Comparison of ENCODE assay signal across 8 mouse cellular contexts in genomic region chr11:61578541-61578982, GRCm38 (mm10). TPM values are rescaled to one million over a fixed set of nuclear protein-coding genes. Genes with fewer than 3 reads are reported as not detected.
DNase-seq lines count a peak whose midpoint lies in the region; ATAC-seq and TF ChIP-seq lines count a peak whose summit lies in the region.

No protein-coding gene starts in this region.

- H3K9me3 ChIP-seq in heart, postnatal 0 days (replicated peaks; ENCODE audit: control insufficient read depth, low read length) = no peaks in the 10 kb centered on the region
- no peaks in the 10 kb centered on the region for H3K9me3 ChIP-seq in lung, embryonic 15.5 days

- DNase-seq in kidney, adult 18-20 months = peak; percentile 55
- DNase-seq in kidney, adult 11 months = no peak
- peak; percentile 55 for DNase-seq in R1 (ENCODE audit: low read depth, low spot score)
- no peak for DNase-seq in heart, postnatal 0 days (ENCODE audit: low spot score)
- DNase-seq in left cerebral cortex, postnatal 36 days (ENCODE audit: low spot score in 2 of 2) = no peak
- no peak for DNase-seq in left cerebral cortex, adult 18-20 months (ENCODE audit: low spot score in 2 of 2)
- DNase-seq in spleen, postnatal 36 days (ENCODE audit: low spot score in 2 of 2) = no peak

- no peaks in the 10 kb centered on the region for H3K36me3 ChIP-seq in heart, postnatal 0 days (replicated peaks; ENCODE audit: control insufficient read depth, insufficient read depth, low read length)
- no peaks in the 10 kb centered on the region; the same call in 1 of the 2 replicates for H3K36me3 ChIP-seq in lung, embryonic 15.5 days

- no peak for TF ChIP-seq EP300 in heart, postnatal 0 days (IDR thresholded peaks at IDR 0.05; ENCODE audit: low read depth)

- H3K9ac ChIP-seq in heart, postnatal 0 days (replicated peaks; ENCODE audit: low read depth, low read length) = peak overlapping the region; percentile 91
- peak overlapping the region; percentile 93 for H3K9ac ChIP-seq in lung, embryonic 15.5 days

- H3K4me2 ChIP-seq in heart, postnatal 0 days (ENCODE audit: low read depth, low read length) = peak overlapping the region; percentile 99
- H3K4me2 ChIP-seq in lung, embryonic 15.5 days = peak overlapping the region; percentile 93

- H3K27ac ChIP-seq in heart, postnatal 0 days (ENCODE audit: low read depth) = peak overlapping the region; percentile 95
- peak overlapping the region; percentile 92 for H3K27ac ChIP-seq in lung, embryonic 15.5 days

- 3% methylated on average over 17 of the region's 17 CpGs for WGBS in heart, postnatal 0 days
- WGBS in lung, embryonic 15.5 days = 1% methylated on average over 17 of the region's 17 CpGs

- intact Hi-C loops in left cerebral cortex, postnatal 36 days (cut with DNase I) = loop anchor here (2.0 to 5.0 kb wide), 3 partner anchors 38 to 71 kb away; partner anchors contain the start of gene B9d1

- TF ChIP-seq CTCF in heart, postnatal 0 days (IDR thresholded peaks at IDR 0.05; ENCODE audit: low read depth) = no peak

- peak overlapping the region; percentile 80 for H3K4me3 ChIP-seq in heart, postnatal 0 days (ENCODE audit: low read depth, low read length)
- peak overlapping the region; percentile 96 for H3K4me3 ChIP-seq in lung, embryonic 15.5 days

- ATAC-seq in heart, postnatal 0 days (ENCODE audit: insufficient read depth, low read depth) = no peak
- peak; percentile 33 for ATAC-seq in lung, embryonic 15.5 days (ENCODE audit: borderline replicate concordance, extremely low read depth, low FRiP score, low TSS enrichment)

- no peaks in the 10 kb centered on the region for H3K27me3 ChIP-seq in heart, postnatal 0 days (ENCODE audit: control insufficient read depth, insufficient read depth, low read length)
- no peaks in the 10 kb centered on the region for H3K27me3 ChIP-seq in lung, embryonic 15.5 days

- H3K4me1 ChIP-seq in heart, postnatal 0 days (ENCODE audit: control insufficient read depth, insufficient read depth) = peaks cover 13% of the 10 kb centered on the region
- H3K4me1 ChIP-seq in lung, embryonic 15.5 days = peaks cover 20% of the 10 kb centered on the region

RNA-seq across cellular contexts. Expression of gene Epn2, which starts 0.9 kb away (rescaled TPM):
- 21.3 and 43.9 TPM in 2 replicates for total RNA-seq in heart, postnatal 0 days (2014; rRNA removed; ENCODE audit: low replicate concordance)
- polyA plus RNA-seq in heart, postnatal 0 days (2015; fragmentation: Nextera tagmentation; extraction: Ambion mirVana) = 16.3 and 19.3 TPM in 2 replicates
- 25.2 and 26.1 TPM in 2 replicates for polyA plus RNA-seq in lung, embryonic 15.5 days (2015; fragmentation: Nextera tagmentation; extraction: Ambion mirVana)
- total RNA-seq in left cerebral cortex, postnatal 36 days (2021) = 100 to 1,000 TPM; 111 to 126 TPM
- 100 to 1,000 TPM; 116 to 128 TPM for total RNA-seq in left cerebral cortex, adult 18-20 months (2021)

Comparison
In these comparisons a context has a peak if more than half of its experiments do, and no peak if none do; other contexts are left out.
1. DNase-seq: peak in kidney, adult 18-20 months (single experiment) and R1 (single experiment); none in kidney, adult 11 months (single experiment), heart, postnatal 0 days (single experiment), left cerebral cortex, postnatal 36 days (0 of 2), left cerebral cortex, adult 18-20 months (0 of 2) and spleen, postnatal 36 days (0 of 2).